Mouse (Mus musculus): ENCODE measurements around the gene Npdc1.
A peak's percentile ranks its signal among the peaks of the same experiment; 100 is the strongest.

The Npdc1 gene

GRCm38 (mm10) chr2:25430395-25431233 is 31.5 kb downstream of the Npdc1 start:
- peak in 1 of 2 experiments; percentile 39 for DNase-seq (ENCODE audit: low spot score in 2 of 2)

- DNase-seq (ENCODE audit: low spot score in 2 of 2): no peak
Measured at GRCm38 (mm10) chr2:25431308-25431855, 32.2 kb downstream of the Npdc1 start.

DNA sequence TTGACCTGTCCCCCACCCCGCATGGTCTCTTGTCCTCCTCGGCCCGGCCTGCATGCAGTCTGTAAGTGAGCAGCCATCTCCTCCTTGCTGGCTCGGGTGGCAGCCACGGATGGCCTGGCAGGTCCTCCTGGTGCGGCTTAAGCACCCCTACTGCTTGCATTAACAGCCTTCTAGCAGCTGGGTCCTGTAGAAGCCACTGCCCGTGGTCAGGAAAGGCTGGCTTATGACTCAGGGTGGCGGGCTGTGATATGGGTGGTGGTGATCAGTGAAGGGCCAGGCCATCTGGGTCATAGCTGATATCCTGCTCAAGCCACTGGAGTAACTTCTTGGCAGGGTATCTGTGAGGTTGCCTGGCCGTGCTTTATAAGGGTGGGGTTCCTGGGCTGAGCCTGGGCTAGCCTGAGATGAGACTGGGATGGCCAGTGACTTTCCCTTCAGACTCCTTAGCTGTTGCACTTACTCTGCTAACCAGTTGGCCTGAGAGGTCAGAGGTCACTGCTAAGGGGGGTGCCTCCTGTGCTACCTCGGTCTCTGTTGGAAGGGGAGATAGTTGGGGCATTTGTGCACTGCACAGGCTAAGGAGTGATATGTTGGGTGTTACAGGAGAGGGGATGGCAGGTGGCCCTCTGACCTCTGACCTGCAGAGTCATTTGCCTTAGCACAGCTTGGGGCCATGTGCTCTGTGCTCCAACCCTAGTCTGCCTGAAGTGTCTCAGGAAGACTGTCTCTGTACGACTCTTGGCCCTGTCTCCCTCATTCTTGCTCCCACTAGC is 33.4 kb downstream of the Npdc1 start:
- no peak for DNase-seq (ENCODE audit: low spot score in 2 of 2)

GRCm38 (mm10) chr2:25433101-25433500 is 34.0 kb downstream of the Npdc1 start:
- no peak for DNase-seq (ENCODE audit: low spot score in 2 of 2)

DNA sequence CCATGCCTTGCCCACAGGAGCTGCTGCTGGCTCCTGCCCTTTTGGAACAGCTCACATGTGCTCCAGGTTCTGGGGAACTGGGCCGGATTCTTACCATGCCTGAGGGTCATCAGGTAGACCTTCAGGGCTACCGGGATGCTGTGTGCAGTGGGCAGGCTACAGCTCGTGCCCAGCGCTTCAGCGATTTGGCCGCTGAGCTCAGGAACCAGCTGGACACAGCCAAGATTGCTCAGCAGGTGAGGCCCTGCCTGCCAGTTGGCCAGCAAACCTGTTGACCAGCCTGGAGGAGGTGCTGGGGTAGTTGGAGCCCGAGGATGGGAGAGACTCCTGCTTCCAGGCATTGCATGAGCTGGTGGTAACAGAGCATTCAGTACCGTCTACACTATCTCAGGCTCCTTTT is 35.1 kb downstream of the Npdc1 start:
- DNase-seq (ENCODE audit: low spot score in 2 of 2): no peak

- no peak for DNase-seq (ENCODE audit: low spot score in 2 of 2)
Measured at GRCm38 (mm10) chr2:25436286-25436820, 37.2 kb downstream of the Npdc1 start.

- no peak for DNase-seq (ENCODE audit: low spot score in 2 of 2)
Measured at GRCm38 (mm10) chr2:25441067-25441466, 41.9 kb downstream of the Npdc1 start.

DNA sequence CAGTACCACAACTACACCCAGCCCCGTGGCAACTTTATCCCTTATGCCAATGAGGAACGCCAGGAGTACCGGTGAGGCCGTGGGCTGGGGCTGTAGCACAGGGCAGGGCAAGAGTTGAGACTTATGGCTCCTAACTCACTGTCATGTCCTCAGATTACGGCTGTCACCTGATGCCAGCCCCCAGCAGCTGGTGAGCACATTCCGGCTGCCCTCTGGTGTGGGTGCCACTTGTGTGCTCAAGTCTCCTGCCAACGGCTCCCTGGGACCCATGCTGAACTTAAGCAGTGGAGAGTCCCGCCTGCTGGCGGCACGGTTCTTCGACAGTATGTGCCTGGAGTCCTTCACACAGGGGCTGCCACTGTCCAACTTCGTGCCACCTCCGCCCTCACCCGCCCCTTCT is 43.5 kb downstream of the Npdc1 start:
- DNase-seq (ENCODE audit: low spot score in 2 of 2): no peak

GRCm38 (mm10) chr2:25450853-25451647 is 51.9 kb downstream of the Npdc1 start:
- DNase-seq (ENCODE audit: low spot score in 2 of 2): no peak

DNA sequence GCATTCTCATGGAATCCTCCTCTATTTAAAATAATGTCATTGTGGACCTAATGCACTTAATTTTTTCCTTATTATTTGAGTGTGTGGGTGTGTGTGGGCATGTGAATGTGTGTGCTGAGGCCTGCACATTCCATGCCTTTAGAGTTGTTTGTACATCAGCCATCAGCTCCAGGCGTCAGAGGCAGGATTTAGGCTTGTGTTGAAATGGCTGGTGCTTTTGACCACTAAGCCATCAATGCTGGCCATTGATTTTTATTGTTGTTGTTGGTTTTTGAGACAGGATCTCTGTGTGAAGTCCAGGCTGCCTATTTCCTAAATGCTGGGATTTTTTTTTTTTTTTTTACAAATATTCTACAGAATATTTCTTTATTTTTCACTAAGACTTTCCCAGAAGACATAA is 53.8 kb downstream of the Npdc1 start:
- DNase-seq (ENCODE audit: low spot score in 2 of 2): no peak

- no peak for DNase-seq (ENCODE audit: low spot score in 2 of 2)
Measured at GRCm38 (mm10) chr2:25456205-25456953, 57.2 kb downstream of the Npdc1 start, which contains the start of gene Clic3. Gene Clic3 (plus strand): TSS chr2:25456838.

DNA sequence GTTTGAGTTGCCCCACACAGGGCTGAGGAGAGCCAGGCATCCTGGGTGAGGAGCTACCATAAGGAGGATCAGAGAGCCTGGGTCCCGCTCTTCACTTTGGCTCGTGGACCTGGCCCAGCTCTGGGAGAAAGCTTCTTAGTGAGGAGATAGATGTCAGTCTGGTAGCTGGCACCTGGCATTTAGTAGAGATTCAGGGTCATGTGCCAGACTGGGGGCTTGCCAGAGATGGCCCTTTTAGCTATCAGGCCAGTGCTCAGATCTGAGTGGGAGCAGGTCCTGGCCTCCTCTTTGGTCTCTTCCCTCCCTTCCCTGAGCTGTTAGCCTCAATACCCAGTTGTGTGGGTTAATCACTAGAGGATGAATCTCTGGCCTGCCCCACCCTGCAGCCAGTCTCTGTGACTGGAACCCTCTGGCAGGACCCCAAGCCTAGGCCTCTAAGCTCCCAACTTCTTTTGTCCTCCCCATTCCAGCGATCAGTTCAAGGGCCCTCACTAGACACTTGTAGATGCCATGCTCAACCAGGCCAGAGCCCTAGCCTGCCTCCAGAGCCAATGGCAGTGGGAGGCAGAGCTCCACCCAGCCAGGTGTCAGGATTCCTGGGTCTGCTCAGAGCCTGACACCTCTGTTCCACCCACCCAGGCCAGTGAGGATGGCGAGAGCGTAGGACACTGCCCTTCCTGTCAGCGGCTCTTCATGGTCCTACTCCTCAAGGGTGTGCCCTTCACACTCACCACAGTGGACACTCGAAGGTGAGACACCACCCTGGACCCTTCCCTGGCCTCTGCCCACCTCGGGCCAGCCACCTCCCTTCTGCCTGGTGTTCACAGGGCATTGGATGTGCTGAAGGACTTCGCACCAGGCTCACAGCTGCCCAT is 58.1 kb downstream of the Npdc1 start:
- DNase-seq (ENCODE audit: low spot score in 2 of 2): no peak

GRCm38 (mm10) chr2:25458911-25459310 is 59.8 kb downstream of the Npdc1 start:
- no peak for DNase-seq (ENCODE audit: low spot score in 2 of 2)

Data from right cerebral cortex, postnatal 36 days (tissue).